Mouse (Mus musculus) kidney, adult 9 months (tissue): ENCODE measurements around the gene Oxld1.

Experiments
- DNase-seq: peaks from one replicate; pipeline ENCODE4 v3.0.0; 2022

The Oxld1 gene

DNA sequence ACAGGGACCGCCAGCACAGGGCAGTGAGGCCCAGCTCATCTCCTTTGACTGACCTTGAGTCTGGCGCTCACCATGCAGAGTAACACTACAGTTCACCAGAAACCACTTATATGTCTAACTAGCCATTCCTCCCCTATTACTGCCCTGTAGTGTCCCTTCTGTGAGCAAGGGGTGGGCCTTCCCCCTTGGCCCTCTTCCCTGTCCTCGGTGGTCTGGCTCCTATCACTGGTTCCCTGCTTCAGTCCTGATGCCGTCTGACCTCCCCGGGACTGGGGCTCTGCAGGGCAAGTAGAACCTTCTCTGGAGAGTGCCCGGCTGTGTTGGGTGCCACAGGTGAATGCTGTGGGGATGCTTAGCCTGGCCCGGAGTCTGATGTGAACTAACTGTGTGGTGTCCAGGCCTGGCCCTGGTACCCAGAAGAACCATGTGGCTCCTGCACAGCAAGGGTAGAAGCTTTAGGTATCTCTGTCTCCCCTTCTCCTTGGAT, 25.6 kb upstream of the Oxld1 start:
- no peak for DNase-seq

DNA sequence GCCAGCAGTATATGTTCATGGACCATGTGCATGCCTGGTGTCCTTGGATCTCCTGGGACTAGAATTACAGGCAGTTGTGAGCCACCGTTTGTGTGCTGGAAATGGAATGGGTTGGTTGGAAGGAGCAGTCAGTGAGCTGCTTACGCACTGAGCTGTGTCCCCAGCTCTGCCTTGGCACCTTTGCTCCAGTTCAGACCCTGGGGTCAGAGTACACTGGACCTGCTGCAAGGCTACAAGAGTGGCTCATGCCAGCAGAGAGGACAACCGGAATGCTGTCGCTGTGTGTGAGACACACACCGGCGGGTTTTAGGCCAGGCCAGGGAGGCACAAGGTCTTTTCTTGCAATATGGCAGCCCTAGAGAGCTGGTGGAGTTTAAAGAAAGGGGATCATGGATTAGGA, 14.2 kb upstream of the Oxld1 start:
- DNase-seq = peak; percentile 84

DNA sequence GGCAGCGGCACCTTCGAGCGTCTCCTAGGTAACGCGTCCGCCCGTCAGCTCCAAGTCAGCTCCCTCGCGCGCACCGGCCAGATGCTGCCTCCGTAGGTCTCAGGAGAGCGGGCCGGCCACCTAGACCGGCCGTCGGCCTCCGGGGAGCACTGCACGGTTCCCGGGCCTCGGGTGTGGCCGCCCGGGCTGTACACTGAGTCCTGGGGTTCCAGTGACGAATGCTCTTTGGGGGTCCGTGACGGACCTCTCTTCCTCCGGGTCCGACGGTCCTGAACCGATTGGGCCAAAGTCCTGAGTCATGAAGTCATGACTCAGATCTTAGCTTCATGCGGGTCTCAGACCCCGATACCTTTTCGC, 9.8 kb upstream of the Oxld1 start:
- peak; percentile 33 for DNase-seq

DNA sequence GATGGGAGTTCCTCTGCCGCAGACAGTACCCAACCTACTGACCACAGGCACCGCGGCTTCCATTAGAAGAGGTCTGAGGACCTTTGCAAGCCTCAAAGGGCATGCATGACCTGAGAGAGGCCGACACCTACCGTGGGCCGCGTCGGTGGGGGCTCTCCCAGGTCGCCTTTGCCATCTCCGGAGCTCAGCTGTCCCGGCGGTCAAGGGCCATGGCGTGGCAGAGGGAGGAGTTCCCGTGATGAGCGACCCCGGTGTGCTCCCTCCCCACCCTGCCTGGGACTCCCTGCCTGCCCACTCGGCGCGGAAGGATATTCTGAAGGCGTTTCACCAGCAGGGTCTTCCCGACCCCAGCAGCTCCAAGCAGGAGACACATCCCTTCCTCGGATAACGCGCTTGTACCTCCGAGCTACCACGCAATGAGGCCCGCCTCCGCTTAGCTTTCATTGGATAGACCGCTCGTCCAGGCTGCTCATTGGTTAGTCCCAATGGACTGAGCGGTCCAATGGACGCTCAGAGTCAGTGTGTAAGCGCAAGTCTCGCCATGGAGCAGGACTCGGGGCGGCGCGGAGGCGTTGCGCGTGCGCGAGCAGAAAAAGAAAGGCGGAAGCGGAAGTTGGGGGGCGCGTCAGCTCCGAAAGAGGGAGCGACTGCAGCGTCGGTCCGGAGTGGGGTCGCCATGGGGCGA, 9.3 kb upstream of the Oxld1 start, which contains the start of gene Arl16:
Gene Arl16 (minus strand): TSS at position 557 of the 685 bp plus-strand sequence.
- DNase-seq = peak; percentile 96

DNA sequence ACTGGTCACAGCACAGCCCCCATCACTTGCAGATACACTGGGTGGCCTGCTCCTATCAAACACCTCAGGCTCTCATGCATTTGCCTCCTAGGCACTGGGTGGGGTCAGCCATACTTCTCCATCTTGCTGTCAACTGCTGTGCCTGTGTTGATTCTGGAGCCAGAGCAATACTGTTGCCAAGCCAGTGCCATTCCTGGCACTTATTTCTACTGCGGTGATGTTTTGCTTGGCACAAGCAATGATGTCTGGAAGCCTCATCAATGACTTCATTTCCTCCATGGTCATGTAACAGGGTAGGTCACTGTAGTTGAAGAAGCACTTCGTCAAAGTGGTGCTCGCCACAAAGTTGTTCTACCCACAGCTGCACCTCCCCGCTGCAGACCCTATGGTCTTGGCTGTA, 7.7 kb upstream of the Oxld1 start:
- DNase-seq = no peak

DNA sequence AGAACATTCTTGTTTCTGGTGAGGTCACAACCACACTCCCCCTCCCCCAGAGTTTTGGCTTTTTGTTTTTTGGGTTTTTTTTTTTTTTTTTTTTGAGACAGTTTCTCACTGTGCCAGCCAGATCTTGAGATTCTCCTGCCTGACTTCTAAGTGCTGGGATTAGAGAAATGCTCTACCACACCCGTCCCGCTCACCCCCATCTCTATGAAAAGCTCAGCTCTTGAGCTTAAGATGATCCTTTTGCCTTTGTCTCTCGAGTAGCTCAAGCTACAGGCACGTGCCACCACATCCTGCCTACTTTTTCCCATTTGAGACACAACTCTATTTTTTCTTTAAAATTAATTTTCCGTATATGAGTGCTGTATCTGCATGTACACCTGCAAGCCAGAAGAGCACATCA, 6.5 kb upstream of the Oxld1 start:
- no peak for DNase-seq

DNA sequence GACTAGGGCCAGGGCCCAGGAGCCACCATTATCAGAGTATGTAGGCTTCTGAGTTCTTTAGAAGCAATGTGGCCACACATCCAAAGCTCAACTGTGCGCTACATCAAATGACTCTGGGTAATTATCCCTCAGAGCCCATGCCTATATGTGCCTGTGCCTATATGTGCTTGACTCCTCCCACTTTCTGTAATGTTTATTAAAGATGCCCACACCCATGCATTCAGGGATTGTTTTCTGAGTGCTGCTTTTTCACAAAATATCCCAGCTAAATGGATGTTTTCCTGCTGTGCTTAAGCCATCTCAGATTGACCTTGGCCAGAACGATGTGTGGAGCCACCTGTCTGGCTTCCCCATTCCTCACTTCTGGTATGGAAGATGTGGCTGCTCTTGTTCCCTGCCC, 5.7 kb upstream of the Oxld1 start:
- DNase-seq = no peak

DNA sequence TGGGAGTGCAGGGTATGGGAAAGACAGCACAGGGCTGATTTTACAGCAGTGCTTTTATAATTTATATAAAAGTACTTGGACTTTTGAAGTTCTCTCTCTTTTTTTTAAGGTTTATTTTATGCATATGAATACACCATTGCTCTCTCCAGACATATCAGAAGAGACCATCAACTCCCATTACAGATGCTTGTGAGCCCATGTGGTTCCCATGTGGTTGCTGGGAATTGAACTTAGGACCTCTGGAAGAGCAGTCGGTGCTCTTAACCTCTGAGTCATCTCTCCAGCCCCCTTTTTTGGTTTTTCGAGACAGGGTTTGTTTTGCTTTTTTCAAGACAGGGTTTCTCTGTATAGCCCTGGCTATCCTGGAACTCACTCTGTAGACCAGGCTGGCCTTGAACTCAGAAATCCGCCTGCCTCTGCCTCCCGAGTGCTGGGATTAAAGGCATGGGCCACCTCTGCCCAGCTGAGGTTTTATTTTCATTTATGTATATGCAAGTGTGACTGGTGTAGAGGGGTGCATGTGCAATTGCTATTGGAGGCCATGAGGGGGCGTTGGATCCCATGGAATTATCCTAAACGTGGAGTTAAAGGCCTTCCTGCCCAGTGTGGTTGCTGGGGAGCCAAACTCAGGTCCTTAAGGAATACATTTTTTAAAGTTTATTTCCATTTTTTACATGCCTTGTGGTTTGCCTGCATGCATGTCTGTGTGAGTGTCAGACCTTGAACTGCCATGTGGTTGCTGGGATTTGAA, 1.2 kb upstream of the Oxld1 start:
- DNase-seq = no peak

DNA sequence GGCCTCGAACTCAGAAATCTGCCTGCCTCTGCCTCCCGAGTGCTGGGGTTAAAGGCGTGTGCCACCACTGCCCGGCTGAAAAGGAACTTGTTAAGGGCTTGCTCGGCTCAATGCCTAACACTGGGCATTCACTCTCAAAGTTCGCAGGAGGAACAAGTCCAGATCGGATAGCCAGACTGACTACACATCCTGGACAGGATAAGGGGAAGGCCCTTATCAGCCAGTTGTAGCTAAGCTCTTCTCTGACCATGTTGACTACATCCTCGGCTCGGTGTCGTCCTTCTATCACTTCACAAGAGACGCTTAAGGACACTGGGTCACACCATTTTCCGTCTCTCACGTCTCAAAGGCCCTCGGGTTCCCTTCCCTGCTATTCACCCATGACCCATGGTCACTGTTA, 498 bp downstream of the Oxld1 start:
- DNase-seq = no peak

DNA sequence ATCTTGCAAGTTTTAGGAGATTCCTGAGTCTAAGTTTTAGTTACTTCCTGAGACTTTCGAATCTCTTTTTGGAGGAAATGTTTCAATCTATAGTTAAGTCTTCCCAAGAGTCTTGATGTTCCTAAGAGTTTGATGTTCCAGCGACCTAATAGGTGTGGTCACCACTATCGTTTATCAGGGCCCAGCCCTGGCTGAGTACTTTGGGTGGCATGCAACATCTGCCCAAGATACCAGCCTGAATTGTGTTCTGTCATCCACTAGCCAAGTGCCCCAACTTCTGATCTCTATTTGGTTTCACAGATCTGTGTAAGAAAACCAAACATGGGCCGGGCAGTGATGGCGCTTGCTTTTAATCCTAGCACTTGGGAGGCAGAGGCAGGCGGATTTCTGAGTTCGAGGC, 2.5 kb downstream of the Oxld1 start:
- DNase-seq = no peak

DNA sequence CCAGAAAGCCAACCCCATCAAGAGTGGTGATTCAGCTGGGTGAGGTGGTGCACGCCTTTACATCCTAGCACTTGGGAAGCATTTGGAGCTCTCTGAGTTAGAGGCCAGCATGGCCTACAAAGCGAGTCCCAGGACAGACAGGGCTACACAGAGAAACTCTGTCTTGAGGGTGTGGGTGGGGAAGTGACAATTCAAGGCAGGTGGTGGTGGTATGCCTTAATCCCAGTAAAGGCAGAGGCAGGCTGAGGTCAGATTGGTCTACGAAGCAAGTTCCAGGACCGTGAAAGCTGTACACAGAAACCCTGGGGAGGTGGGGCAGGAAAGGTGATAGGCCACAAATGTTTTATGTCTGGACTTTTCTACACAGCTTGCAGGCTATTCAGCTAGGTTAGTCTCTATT, 2.9 kb downstream of the Oxld1 start:
- no peak for DNase-seq

DNA sequence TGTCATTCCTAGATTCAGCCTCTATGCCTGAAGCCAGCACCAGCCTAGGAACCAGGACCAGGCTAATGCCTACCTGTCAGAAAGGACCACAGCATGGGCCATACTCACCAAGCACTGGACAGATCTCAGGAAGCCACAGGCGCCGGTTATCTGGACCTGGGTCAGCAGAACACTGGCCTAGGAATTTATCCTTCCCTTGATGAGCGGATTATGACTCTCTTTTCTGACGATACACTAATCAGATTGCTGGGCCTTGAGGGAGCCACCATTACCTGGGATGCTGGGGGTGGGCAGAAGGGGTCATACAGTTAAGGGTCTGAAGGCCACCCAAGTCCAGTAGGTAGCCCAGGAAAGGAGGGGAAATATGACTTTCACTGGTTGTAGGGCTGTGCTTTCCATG, 4.6 kb downstream of the Oxld1 start, which contains the start of gene Pde6g:
Gene Pde6g (minus strand): TSS at position 195 of the 400 bp plus-strand sequence.
- no peak for DNase-seq

DNA sequence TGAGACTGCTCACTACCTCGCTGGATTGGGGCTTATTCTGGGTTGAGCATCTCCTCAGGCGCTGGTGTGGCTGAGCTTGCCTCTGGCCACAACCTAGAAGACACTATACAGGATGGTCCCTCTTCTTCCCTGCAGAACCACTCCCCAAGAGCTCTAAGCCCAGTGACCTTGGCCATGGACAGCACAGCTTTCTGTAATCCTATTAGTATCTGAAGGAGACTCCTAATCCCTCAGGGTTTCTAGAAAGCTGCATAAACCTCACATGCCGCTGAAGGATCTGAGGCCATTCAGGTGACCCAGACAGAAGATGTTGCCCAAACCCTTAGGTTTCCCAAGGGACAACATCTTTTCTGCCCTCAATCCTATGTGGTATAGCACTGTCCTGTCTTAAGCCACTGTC, 5.6 kb downstream of the Oxld1 start:
- DNase-seq = no peak

DNA sequence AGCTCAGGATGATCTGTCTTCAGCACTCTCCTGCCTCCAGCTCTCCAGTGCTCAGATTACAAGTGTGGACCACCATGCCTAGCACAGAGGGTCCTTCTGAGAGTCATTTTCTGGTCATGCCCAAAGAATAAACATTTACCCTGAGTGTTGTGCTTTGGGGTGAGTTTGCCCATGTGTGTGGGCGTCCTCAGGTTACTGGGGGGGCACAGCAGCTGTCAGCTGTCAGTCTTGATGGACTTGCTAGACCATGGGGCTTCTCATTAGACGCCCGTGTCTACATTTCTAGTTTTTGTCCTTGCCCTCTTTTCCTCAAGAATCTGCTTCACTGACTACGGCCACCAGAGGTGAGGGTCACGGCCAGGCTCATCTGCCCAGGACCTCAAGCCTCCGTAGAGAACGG, 10.7 kb downstream of the Oxld1 start:
- DNase-seq = no peak

DNA sequence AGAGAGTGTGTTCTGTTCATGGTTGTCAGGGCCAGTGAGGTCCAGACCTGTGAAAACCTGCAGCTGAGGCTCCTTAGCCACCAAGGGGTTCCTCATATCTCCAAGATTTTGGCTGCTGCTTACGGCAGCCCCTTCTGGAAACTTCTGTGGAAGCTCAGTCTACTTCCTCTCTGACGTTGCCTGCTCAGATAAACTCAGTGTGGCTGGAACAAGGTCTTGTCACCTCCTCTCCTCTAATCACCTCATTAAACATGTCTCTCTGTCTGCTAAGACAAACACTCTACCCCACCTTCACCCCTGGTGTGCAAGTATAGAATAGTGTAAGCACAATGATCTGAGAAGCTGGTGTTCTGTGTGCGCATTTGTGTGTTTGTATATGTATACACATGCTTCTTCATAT, 12.4 kb downstream of the Oxld1 start:
- no peak for DNase-seq

DNA sequence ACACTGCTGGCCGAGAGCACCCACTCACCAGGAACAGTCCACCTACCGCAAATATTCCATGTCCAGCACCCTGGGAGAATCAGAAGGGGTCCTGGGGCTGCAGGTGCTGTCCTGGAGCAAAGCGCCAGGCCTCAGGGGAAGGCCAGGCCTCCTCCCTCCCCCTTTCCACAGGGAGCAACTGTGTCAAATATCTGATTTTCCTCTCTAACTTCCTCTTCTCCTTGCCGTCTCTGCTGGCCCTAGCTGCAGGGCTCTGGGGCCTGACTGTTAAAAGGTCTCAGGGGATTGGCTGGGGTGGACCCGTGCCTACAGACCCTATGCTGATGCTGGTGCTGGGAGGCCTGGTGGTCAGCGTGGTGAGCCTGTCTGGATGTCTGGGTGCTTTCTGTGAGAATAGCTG, 13.8 kb downstream of the Oxld1 start:
- DNase-seq = no peak

DNA sequence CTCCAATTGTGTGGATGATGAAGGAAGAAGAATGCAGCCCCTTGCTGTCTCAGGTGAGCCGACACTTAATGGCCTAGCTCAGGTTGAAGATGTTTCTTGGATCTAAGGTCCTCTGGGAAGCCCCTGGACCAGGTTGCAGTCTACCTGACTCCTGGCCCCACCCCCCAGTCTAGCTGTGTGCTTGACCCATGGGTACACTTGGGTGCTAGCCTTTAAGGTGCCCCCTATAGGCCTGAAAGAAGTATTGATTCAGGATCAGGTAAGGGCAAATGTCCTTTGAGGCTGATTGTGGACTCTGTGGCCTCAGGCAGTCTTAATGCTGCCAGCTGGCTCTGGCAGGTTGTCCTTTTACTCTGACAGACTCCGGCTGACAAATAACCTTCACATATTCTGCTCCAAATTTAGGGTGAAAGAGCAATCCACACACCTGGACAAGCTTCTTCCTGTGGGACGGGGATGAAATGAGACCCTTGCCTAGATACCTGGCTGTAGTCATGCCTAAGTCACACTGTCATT, 15.0 kb downstream of the Oxld1 start:
- DNase-seq = no peak

DNA sequence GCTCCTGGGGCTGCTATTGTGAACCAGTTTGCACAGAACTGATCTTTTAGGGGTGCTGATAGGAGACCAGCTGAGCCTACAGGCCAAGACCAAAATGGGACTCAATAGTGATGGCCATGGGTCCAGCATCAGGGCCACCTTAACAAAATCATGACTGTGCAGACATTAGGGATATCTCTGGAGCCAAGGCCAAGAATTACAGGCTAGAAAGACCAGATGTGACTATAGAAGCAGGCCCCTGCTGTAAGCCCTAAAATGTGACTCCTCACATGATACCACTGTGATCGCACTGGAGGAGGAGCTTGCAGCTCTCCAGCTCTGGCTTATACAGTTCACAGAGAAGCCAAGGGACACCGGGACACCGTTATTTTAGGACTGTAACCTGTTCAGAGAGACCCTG, 15.5 kb downstream of the Oxld1 start, which contains the start of gene Tspan10:
Gene Tspan10 (plus strand): TSS at position 301 of the 400 bp plus-strand sequence.
- no peak for DNase-seq

DNA sequence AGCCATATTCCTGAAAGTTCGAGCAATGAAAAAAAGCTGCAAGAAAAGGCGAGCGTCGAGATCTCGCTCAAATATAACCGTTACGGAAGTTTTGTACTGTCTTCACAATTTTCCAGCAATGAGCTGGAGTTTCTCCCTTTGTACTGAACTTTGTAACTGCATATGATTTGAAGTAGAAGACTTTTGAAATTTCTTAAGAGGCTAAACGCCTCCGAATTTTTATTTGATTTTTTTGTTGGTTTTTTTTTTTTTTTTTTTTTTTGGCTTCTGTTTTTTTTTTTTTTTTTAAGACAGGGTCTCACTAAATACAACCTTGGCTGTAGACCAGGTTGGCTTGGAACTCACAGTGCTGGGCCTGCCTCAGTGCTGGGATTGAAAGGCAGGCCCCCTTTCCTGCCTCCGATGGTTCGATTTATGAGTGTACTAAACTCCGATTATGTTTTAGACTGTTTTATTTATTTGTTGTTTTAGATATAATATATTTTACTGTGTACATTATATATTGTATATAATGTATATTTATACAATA, 19.9 kb downstream of the Oxld1 start:
- no peak for DNase-seq

DNA sequence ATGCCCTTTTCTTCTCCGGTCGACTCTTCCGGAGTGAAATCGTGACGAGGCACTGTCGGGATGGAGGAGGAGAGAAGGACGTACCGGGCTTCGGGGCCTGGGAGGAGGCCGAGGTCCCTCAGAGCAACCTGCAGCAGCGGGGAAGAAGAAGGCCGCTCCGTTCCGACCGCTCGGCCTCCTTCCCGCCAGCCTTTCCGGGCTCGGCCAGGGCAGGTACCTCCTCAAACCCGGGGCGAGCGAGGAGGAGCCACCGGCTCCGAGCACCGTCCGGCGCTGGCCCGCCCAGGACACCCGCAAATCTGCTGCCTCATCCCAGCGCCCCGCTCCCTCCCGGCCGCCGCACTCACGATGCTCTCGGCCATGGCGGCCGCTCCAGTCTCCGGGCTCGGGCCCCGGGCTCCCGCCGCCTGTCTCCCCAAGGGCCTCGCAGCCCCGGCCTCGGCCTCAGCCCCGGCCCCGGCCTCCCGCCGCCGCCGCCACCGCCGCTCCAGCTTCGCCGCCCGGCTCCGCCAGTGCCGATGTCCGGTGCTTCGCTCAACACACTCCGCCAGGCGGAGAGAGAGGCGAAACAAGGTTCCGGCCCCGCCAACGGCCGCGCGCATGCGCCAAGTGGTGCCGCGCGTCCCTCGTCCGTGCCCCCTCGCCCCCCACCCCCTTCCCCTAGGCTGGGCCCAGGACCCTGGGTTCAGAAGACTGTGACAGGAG, 20.6 kb downstream of the Oxld1 start, which contains the start of gene Nploc4:
Gene Nploc4 (minus strand): TSS at position 557 of the 705 bp plus-strand sequence.
- peak; percentile 84 for DNase-seq

DNA sequence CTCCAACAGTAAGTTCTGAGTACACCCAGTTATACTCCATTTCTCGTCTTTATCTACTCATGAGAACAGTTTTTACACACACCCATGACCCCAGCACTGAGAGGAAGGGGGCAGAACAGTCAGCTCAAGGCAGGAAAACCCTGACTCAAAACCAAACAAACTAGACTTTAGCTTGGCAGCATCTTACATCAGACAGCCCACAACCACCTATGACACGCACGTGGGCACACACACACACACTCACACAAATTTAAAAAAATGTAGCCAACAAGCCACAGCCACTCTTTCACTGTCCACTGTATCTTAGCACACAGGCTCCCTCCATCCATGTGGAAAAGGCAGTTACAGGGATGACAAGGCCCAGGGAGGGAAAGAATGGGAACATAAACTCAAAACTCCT, 31.1 kb downstream of the Oxld1 start:
- no peak for DNase-seq

DNA sequence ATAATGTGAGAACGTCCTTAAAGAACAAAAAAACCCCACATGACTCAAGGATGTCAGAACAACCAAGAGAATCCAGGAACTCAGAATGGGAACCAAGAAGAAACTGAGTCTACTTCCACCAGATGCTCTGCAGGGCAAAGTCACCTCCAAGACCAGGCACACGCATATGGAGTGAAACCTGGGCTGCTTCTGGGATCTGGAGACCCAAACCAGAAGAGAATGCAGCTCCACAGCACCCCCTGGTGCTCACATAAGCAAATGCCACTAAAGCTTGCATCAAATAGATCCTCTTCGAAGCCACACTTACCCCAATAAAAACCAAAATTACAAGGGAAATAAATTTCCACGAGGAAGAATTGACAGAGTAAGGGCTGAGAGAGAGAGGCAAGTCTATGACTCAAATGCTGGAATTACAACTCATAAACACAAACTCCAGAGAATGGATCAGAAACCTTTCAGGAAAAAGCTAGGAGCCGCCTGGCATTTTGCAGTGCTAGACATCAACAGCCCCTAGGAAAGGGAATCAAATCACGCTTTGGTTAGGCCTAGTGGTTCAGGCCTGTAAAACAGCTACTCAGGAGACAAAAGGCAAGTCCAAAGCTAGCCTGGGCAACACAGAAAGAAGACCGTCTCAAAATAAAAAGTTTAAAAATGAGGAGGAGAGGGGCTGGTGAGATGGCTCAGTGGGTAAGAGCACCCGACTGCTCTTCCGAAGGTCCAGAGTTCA, 34.1 kb downstream of the Oxld1 start:
- peak; percentile 65 for DNase-seq
